Mouse (Mus musculus) skeletal muscle tissue, postnatal 0 days (tissue): ENCODE measurements around the gene Ddx18. TPM values are rescaled to one million over a fixed set of nuclear protein-coding genes. Genes with fewer than 3 reads are reported as not detected.

Experiments used
- polyA plus RNA-seq: library from polyadenylated mRNA; unstranded; fragments of >200 nt; fragmentation: Nextera tagmentation; extraction: Ambion mirVana; gene quantifications from 2 replicates; pipeline ENCODE4 v1.2.1, GENCODE M21; 2015

The Ddx18 gene
- 26.0 and 29.7 TPM in 2 replicates for polyA plus RNA-seq

DNA sequence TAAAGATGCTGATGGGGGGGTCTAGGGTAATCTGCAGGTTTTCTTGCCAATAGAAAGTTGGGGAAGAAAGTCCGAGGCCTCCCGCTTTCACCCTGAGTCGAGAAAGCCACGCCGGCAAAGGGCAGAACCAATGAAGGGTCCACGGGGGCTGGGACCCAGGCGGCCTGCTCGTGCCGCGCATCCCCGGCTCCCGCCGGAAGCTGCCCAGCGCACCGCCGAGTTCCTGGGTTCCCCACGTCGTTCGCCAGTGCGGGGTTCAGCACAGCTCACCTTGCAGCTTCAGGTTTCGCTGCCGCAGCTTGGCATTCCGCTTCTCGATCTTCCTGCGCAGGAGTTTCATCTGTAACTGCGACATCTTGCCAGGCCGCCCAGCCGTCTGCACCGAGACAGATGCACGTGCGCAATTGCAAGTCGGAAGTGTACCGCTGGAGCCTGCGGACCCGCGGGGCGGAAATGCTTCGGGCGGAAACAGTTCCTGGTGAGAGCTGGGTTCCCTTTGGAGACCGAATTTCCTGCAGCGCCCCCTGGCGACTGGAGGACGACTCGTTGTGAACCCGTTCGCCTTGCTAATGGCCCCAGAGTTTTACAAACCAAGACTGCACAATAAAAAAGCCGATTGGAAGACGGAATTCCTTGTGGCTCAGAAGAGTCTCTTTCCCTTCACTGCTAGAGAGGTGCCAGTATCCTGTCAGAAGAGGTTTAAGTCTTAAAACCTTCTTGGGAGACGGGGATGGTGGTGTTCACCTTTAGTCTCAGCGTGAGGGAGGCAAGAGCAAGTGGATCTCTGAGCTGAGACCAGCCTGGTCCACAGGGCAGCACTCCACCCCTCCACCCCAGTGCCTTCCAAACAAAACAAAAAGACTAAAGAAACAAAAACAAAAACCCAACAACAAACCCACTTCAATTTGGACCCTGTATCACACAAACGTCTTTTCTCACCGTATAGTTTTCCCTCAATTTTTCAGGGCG, at the start of gene Ddx18:
Gene Ddx18, minus strand, starts transcription at position 469 of the 969 bp plus-strand sequence.

DNA sequence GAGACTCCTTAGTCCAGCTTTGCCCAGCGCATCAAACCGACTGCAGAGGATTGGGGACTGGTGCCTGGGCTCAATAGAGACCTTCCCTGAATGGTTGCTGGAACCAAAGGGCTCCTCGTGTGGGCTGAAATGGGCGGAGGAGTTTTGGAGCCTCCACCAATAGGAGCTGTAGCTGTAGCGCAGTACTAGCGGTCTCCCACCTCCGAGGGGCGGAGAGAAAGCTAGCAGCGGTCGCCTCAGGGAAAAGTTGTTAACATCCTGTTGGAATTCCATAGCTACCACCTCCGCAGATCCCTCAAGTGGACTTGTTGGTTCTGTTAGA, 39.4 kb downstream of the Ddx18 start, which contains the start of gene Htr5b:
Gene Htr5b, minus strand, starts transcription at position 67 of the 322 bp plus-strand sequence.

Other genes with a start within 250 kb of the Ddx18 start
- gene Insig2, start 235.4 kb downstream of the Ddx18 start, polyA plus RNA-seq: 47.2 and 54.3 TPM in 2 replicates
- 6.3 and 6.8 TPM in 2 replicates for gene Ccdc93, start 136.9 kb downstream of the Ddx18 start, polyA plus RNA-seq
- gene Htr5b, start 39.5 kb downstream of the Ddx18 start, polyA plus RNA-seq: not detected in 2 replicates